Mouse (Mus musculus) liver, adult 2 months (tissue): ENCODE measurements around the gene Frem2.

Experiments used
- CTCF ChIP-seq: fragments of 200-500 bp; IDR thresholded peaks from 2 replicates; pipeline ENCODE4 v1.5.1; 2011; ENCODE audit warnings: low read depth, low read length, control low read depth
- POLR2A ChIP-seq: fragments of 200-500 bp; IDR thresholded peaks from 2 replicates; pipeline ENCODE4 v1.6.1; 2011; ENCODE audit warnings: low read length, control low read depth; ENCODE audit not compliant: insufficient read depth; ENCODE audit errors: extremely low read depth

DNA sequence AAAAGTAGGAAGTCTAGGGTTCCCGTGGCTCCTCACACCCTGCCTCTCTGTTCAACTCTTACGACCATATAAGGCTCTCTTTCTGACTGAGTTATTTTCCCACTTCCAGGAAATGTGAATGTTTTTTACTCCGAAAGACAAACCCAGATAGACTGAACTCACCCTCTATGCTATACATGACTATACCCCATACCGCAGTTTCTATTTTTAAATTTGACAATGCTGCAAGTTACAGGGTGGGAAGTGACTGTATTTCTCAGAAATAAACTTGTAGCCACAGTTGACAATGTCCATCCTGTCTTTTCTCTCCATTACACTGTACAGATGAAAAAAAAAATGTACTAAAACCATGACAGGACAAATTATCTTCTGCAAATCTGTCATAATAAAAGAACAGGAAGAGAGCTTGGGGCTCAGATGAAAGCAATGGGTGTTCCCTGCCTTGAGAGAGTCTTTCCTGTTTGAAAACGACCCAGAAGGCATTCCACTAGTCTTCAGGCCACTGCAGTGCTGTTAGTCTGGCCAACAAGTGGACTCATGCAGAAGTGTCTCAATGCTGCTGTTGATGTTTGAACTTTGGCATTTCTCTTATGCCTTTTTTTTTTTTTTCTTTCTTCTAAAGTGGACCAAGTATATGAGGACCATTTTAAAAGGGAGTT lies 76.4 kb downstream of the Frem2 start:
- TF ChIP-seq POLR2A (no peak), CTCF (no peak)
